Comparison of ENCODE assay signal across 7 mouse cellular contexts in the genomic region with DNA sequence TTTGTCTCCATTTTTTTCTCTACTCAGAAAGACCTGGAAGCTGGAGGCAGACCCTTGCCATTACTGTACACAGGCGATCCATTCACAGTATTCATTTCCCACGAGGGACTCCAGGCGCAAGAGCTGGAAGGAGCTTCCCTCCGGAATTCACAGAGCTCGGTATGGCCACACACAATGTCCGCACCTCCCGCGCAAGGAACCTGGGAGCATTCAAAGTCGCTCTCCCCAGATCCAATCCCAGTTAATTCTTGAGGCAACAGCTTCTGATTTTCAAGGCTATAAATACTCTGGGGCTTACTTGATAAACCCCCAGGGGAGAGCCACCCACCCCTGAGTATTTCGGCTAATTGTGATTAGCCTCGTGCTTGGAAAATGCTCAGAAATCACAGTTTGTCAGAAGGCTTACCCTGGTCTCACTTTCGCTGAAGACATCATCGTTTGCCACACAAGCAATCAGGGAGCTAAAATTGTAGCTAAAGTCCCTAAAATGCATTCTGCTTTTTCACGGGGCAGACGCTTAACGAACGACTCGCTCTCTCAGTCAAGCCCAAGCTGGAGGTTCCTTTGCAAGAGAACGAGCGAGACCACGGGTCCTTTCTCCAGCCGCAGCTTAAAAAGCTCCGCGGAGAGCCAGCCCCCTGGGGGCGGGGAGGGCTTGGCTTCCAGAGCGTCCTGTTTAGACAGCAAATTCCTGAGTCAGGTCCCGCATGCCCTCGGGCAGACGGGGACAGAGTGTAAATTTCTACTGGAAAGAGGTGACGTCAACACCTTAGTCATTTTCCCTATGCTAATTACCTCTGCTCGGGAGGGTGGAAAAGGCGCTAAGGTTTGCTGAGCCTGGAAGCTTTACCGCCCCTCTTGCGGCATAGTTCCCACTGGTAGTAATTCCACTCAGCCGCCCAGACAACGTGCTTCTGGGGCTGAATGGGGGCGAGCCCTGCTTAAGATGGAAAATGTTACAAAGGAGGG. TPM values are rescaled to one million over a fixed set of nuclear protein-coding genes. Genes with fewer than 3 reads are reported as not detected.
A peak's percentile ranks its signal among the peaks of the same experiment; 100 is the strongest.
DNase-seq lines count a peak whose midpoint lies in the region; ATAC-seq lines count a peak whose summit lies in the region.

No protein-coding gene starts in this region.

- H3K27ac ChIP-seq in intestine, embryonic 15.5 days, result peak overlapping the region; percentile 83

- H3K4me1 ChIP-seq in intestine, embryonic 15.5 days (replicated peaks), result peaks cover 42% of the 10 kb centered on the region

- H3K4me3 ChIP-seq in intestine, embryonic 15.5 days (replicated peaks), result peak overlapping the region; percentile 36

- peak overlapping the region; percentile 79 for H3K4me2 ChIP-seq in intestine, embryonic 15.5 days (replicated peaks)

- ATAC-seq in intestine, embryonic 15.5 days, result peak; percentile 88
- ATAC-seq in megakaryocyte progenitor cell, adult 5-6 weeks (replicated peaks; ENCODE audit: poor library complexity), result peak; percentile 60

- DNase-seq in adrenal gland, postnatal 14 days, result peak; percentile 91
- DNase-seq in embryo, embryonic 9.5 days (ENCODE audit: extremely low spot score), result peak; percentile 87
- DNase-seq in gonadal fat pad, adult 2 months (ENCODE audit: low read depth), result peak; percentile 63
- peak; percentile 77 to 83 for DNase-seq in left cerebral cortex, postnatal 14 days (ENCODE audit: low spot score in 2 of 2)
- DNase-seq in right cerebral cortex, postnatal 4 days, result peak; percentile 69

- H3K9ac ChIP-seq in intestine, embryonic 15.5 days, result peak overlapping the region; percentile 50

- H3K9me3 ChIP-seq in intestine, embryonic 15.5 days, result no peaks in the 10 kb centered on the region

- intact Hi-C loops in left cerebral cortex, postnatal 14 days (cut with DNase I), result no loop called here

- WGBS in intestine, embryonic 15.5 days, result under 1% methylated on average over 37 of the region's 37 CpGs

- H3K27me3 ChIP-seq in intestine, embryonic 15.5 days (replicated peaks), result no peaks in the 10 kb centered on the region

- 0 out of 2 replicates have a peak, but pooled peaks cover 4% of the 10 kb centered on the region for H3K36me3 ChIP-seq in intestine, embryonic 15.5 days

RNA-seq across cellular contexts. Expression of a gene that starts 40.5 kb away (rescaled TPM):
- not detected in 2 replicates for total RNA-seq in adrenal gland, postnatal 14 days (2021)
- 0.03 and 0.24 TPM in 2 replicates for polyA plus RNA-seq in gonadal fat pad, adult 2 months (2012; rRNA removed)
- 0.25 TPM in 1 of 2 replicates, not detected in the other for polyA plus RNA-seq in intestine, embryonic 15.5 days (2015; fragmentation: Nextera tagmentation; extraction: Ambion mirVana)
- not detected for total RNA-seq in left cerebral cortex, postnatal 14 days (2021)
- not detected in 2 replicates for total RNA-seq in megakaryocyte progenitor cell, adult 5-6 weeks (2015)
- not detected in 2 replicates for total RNA-seq in megakaryocyte progenitor cell, adult 5-6 weeks (2017)

Comparison
In these comparisons a context has a peak if more than half of its experiments do, and no peak if none do; other contexts are left out.
1. Peak in every context shown above with its lines: DNase-seq, ATAC-seq, H3K4me3 ChIP-seq and H3K27ac ChIP-seq.